Mouse (Mus musculus) common myeloid progenitor, adult 5-6 weeks (primary cell): Measurements from ENCODE around the gene Dpf3. TPM values are rescaled to one million over a fixed set of nuclear protein-coding genes. Genes with fewer than 3 reads are reported as not detected.

Source experiments
- ATAC-seq: replicated peaks from 2 replicates; pipeline ENCODE4 v1.8.0; 2016; ENCODE audit warnings: low read depth, mild to moderate bottlenecking, moderate TSS enrichment, inconsistent platforms; ENCODE audit not compliant: poor library complexity, severe bottlenecking
- total RNA-seq: library from RNA; stranded (forward); fragments of 200-1000, 187-1606 nt; gene quantifications from 2 replicates; pipeline ENCODE4 v1.2.3, GENCODE M21; 2017

Gene Dpf3
- total RNA-seq, 1 experiment from 2014 or later, result 13.3 TPM

GRCm38 (mm10) chr12:83497959-83498358, 10.4 kb upstream of the Dpf3 start:
- ATAC-seq, result no peak

- peak; percentile 66 for ATAC-seq
Measured at GRCm38 (mm10) chr12:83496736-83497135, 9.2 kb upstream of the Dpf3 start.

GRCm38 (mm10) chr12:83496336-83496735, 8.8 kb upstream of the Dpf3 start:
- ATAC-seq, result no peak

GRCm38 (mm10) chr12:83495961-83496282, 8.4 kb upstream of the Dpf3 start:
- ATAC-seq, result no peak

GRCm38 (mm10) chr12:83495248-83495960, 7.9 kb upstream of the Dpf3 start:
- no peak for ATAC-seq

GRCm38 (mm10) chr12:83494196-83494595, 6.7 kb upstream of the Dpf3 start:
- ATAC-seq, result no peak

GRCm38 (mm10) chr12:83492808-83493207, 5.3 kb upstream of the Dpf3 start:
- no peak for ATAC-seq

- ATAC-seq, result no peak
Measured at GRCm38 (mm10) chr12:83491609-83492008, 4.1 kb upstream of the Dpf3 start.

- no peak for ATAC-seq
Measured at GRCm38 (mm10) chr12:83489748-83490147, 2.2 kb upstream of the Dpf3 start.

GRCm38 (mm10) chr12:83488211-83488941, 860 bp upstream of the Dpf3 start:
- ATAC-seq, result no peak

GRCm38 (mm10) chr12:83486671-83487461, 650 bp downstream of the Dpf3 start:
- no peak for ATAC-seq

GRCm38 (mm10) chr12:83485911-83486670, 1.4 kb downstream of the Dpf3 start:
- ATAC-seq, result peak; percentile 12; the same call in 1 of the 2 replicates

GRCm38 (mm10) chr12:83484855-83485745, 2.4 kb downstream of the Dpf3 start:
- ATAC-seq, result no peak

- ATAC-seq, result no peak
Measured at GRCm38 (mm10) chr12:83483653-83484052, 3.9 kb downstream of the Dpf3 start.

- no peak for ATAC-seq
Measured at GRCm38 (mm10) chr12:83481439-83481838, 6.1 kb downstream of the Dpf3 start.

- ATAC-seq, result peak; percentile 18; the same call in 1 of the 2 replicates
Measured at GRCm38 (mm10) chr12:83479818-83480401, 7.6 kb downstream of the Dpf3 start.

- ATAC-seq, result no peak
Measured at GRCm38 (mm10) chr12:83479140-83479539, 8.4 kb downstream of the Dpf3 start.

GRCm38 (mm10) chr12:83476277-83476676, 11.2 kb downstream of the Dpf3 start:
- no peak for ATAC-seq

- no peak for ATAC-seq
Measured at GRCm38 (mm10) chr12:83475419-83475818, 12.1 kb downstream of the Dpf3 start.
